Mouse (Mus musculus) ES-E14 (cell line): ENCODE results near the gene Zfp593. TPM values are rescaled to one million over a fixed set of nuclear protein-coding genes. Genes with fewer than 3 reads are reported as not detected.

Experiments
- DNase-seq: peaks from one replicate; pipeline ENCODE4 v3.0.0-alpha.2; 2013; ENCODE audit warnings: low read depth, low spot score
- H3K27ac ChIP-seq: 2 replicates; pipeline ENCODE4 v1.5.1; 2012; ENCODE audit warnings: low read depth, mild to moderate bottlenecking, low read length, moderate library complexity, mixed read lengths; ENCODE audit not compliant: poor library complexity, insufficient read depth, severe bottlenecking
- H3K36me3 ChIP-seq: 2 replicates; pipeline ENCODE4 v1.6.1; 2012; ENCODE audit warnings: mild to moderate bottlenecking, low read length, moderate library complexity, mixed read lengths; ENCODE audit not compliant: control insufficient read depth, poor library complexity, insufficient read depth, severe bottlenecking
- H3K4me1 ChIP-seq, 2 experiments: fragments of 150-350 bp in 1 of 2; sonication (generic) in 1 of 2; 2 replicates each; pipeline ENCODE4 v1.6.1; 2012; ENCODE audit warnings: low read length in 2 of 2, mild to moderate bottlenecking in 1 of 2, mixed read lengths in 1 of 2; ENCODE audit not compliant: control insufficient read depth in 2 of 2, insufficient read depth in 2 of 2, poor library complexity in 1 of 2
- H3K4me3 ChIP-seq, 2 experiments: fragments of 150-350 bp in 1 of 2; sonication (generic) in 1 of 2; 2 replicates each; pipeline ENCODE4 v1.5.1; 2012; ENCODE audit warnings: low read length in 2 of 2, low read depth in 1 of 2, mild to moderate bottlenecking in 1 of 2, mixed read lengths in 1 of 2; ENCODE audit not compliant: insufficient read depth in 1 of 2, poor library complexity in 1 of 2, severe bottlenecking in 1 of 2
- H3K9ac ChIP-seq: 2 replicates; pipeline ENCODE4 v1.6.1; 2012; ENCODE audit warnings: low read depth, mild to moderate bottlenecking, low read length, mixed read lengths; ENCODE audit not compliant: poor library complexity, insufficient read depth, severe bottlenecking
- H3K9me3 ChIP-seq: fragments of 150-350 bp; sonication (generic); 2 replicates; pipeline ENCODE4 v1.6.1; 2012; ENCODE audit warnings: low read depth, mild to moderate bottlenecking, low read length; ENCODE audit not compliant: control insufficient read depth, insufficient read depth
- CHD2 ChIP-seq: IDR thresholded peaks from 2 replicates; pipeline ENCODE4 v1.6.1; 2014; ENCODE audit warnings: mild to moderate bottlenecking, low read depth, low read length, inconsistent platforms
- HCFC1 ChIP-seq: IDR thresholded peaks from 2 replicates; pipeline ENCODE4 v1.6.1; 2012; ENCODE audit warnings: low read length, inconsistent platforms, borderline replicate concordance; ENCODE audit not compliant: insufficient read depth
- MAFK ChIP-seq: IDR thresholded peaks from 2 replicates; pipeline ENCODE4 v1.6.1; 2014; ENCODE audit warnings: mild to moderate bottlenecking, low read depth, low read length, inconsistent platforms; ENCODE audit not compliant: insufficient read depth
- ZC3H11A ChIP-seq: IDR thresholded peaks from 2 replicates; pipeline ENCODE4 v1.6.1; 2012; ENCODE audit warnings: low read depth, mild to moderate bottlenecking, inconsistent platforms, low read length, borderline replicate concordance
- ZNF384 ChIP-seq: IDR thresholded peaks from 2 replicates; pipeline ENCODE4 v1.6.1; 2012; ENCODE audit warnings: low read depth, low read length, inconsistent platforms
- in situ Hi-C, 2 experiments: fragments of 600-800 bp; cut with MboI; formaldehyde crosslinking; loops; one replicate each; pipeline ENCODE4 v1.15.1; 2025; ENCODE audit warnings: low sequenced_read_pairs in 2 of 2, inconsistent platforms in 1 of 2; ENCODE audit not compliant: unreplicated experiment in 2 of 2
- total RNA-seq: library from RNA; depleted of rRNA; stranded (reverse); fragments of 300-350 nt; gene quantifications from 2 replicates; pipeline ENCODE4 v1.2.3, GENCODE M21; 2012

Gene Zfp593
- total RNA-seq, 1 experiment, result 25.2 TPM

GRCm38 (mm10) chr4:134268102-134268655, 22.8 kb upstream of the Zfp593 start:
- in situ Hi-C loops, result no loop called here
- Histone ChIP-seq H3K4me1 (peaks cover 2 to 7% of the 10 kb centered on the region in 2 experiments; a peak in 1 of 4 replicates), H3K4me3 (peak overlapping the region; percentile 35 to 53), H3K9ac (peak overlapping the region; percentile 55; the same call in 1 of the 2 replicates), H3K36me3 (no peaks in the 10 kb centered on the region), H3K9me3 (no peaks in the 10 kb centered on the region), H3K27ac (no peak overlapping the region; the same call in 1 of the 2 replicates)
- no peak; the same call in 1 of the 2 replicates for TF ChIP-seq HCFC1
- no peak for TF ChIP-seq MAFK
- TF ChIP-seq CHD2, result no peak
- no peak for TF ChIP-seq ZC3H11A
- no peak for TF ChIP-seq ZNF384
- DNase-seq, result no peak

GRCm38 (mm10) chr4:134265860-134266585, 20.6 kb upstream of the Zfp593 start:
- H3K4me1 ChIP-seq, result peaks cover 2 to 7% of the 10 kb centered on the region in 2 experiments; a peak in 1 of 4 replicates
- no peak for DNase-seq
- H3K9me3 ChIP-seq, result no peaks in the 10 kb centered on the region
- no peak overlapping the region for H3K4me3 ChIP-seq
- TF ChIP-seq MAFK, result no peak
- TF ChIP-seq ZC3H11A, result no peak
- no peak for TF ChIP-seq HCFC1
- no peak for TF ChIP-seq ZNF384
- no peak for TF ChIP-seq CHD2
- H3K27ac ChIP-seq, result no peak overlapping the region
- no peaks in the 10 kb centered on the region for H3K36me3 ChIP-seq
- H3K9ac ChIP-seq, result no peak overlapping the region
- in situ Hi-C loops, result no loop called here

GRCm38 (mm10) chr4:134263191-134263590, 17.8 kb upstream of the Zfp593 start:
- H3K4me3 ChIP-seq, result no peak overlapping the region
- H3K36me3 ChIP-seq, result no peaks in the 10 kb centered on the region
- peaks cover 2 to 7% of the 10 kb centered on the region in 2 experiments; a peak in 1 of 4 replicates for H3K4me1 ChIP-seq
- no peak for TF ChIP-seq MAFK
- no peak for TF ChIP-seq HCFC1
- TF ChIP-seq ZC3H11A, result peak; percentile 50; the same call in 1 of the 2 replicates
- TF ChIP-seq ZNF384, result no peak
- no peak overlapping the region for H3K9ac ChIP-seq
- peak; percentile 81 for DNase-seq
- H3K27ac ChIP-seq, result no peak overlapping the region
- no peaks in the 10 kb centered on the region for H3K9me3 ChIP-seq
- in situ Hi-C loops, result no loop called here

- no peak for TF ChIP-seq ZNF384
- TF ChIP-seq ZC3H11A, result no peak
- no peak for TF ChIP-seq HCFC1
- TF ChIP-seq CHD2, result no peak
- no peak for TF ChIP-seq MAFK
- in situ Hi-C loops, result no loop called here
- H3K4me1 ChIP-seq, result peaks cover 12 to 29% of the 10 kb centered on the region in 2 experiments
- no peak overlapping the region for H3K9ac ChIP-seq
- H3K9me3 ChIP-seq, result no peaks in the 10 kb centered on the region
- DNase-seq, result no peak
- H3K36me3 ChIP-seq, result no peaks in the 10 kb centered on the region
- no peak overlapping the region; the same call in 1 of the 2 replicates for H3K27ac ChIP-seq
- H3K4me3 ChIP-seq, result no peak overlapping the region
Observed at GRCm38 (mm10) chr4:134258354-134258753, 13.0 kb upstream of the Zfp593 start.
